Mouse (Mus musculus) hindbrain, embryonic 10.5 days (tissue): ENCODE data around the gene Ripply1. TPM values are rescaled to one million over a fixed set of nuclear protein-coding genes. Genes with fewer than 3 reads are reported as not detected.

Experiments
- DNase-seq: peaks from one replicate; pipeline ENCODE4 v3.0.0-alpha.2; 2017; ENCODE audit warnings: low spot score
- H3K27ac ChIP-seq: fragments of 300-500 bp; sonication (generic); 2 replicates; pipeline ENCODE4 v1.5.1; 2016; ENCODE audit warnings: mild to moderate bottlenecking, moderate library complexity
- H3K27me3 ChIP-seq: fragments of 300-500 bp; sonication (generic); 2 replicates; pipeline ENCODE4 v1.6.1; 2016; ENCODE audit warnings: mild to moderate bottlenecking; ENCODE audit not compliant: poor library complexity, insufficient read depth, severe bottlenecking
- H3K36me3 ChIP-seq: fragments of 300-500 bp; sonication (generic); 2 replicates; pipeline ENCODE4 v1.6.1; 2016; ENCODE audit warnings: mild to moderate bottlenecking, moderate library complexity
- H3K4me1 ChIP-seq: fragments of 300-500 bp; sonication (generic); replicated peaks from 2 replicates; pipeline ENCODE4 v1.6.1; 2016; ENCODE audit warnings: mild to moderate bottlenecking
- H3K4me3 ChIP-seq: fragments of 300-500 bp; sonication (generic); 2 replicates; pipeline ENCODE4 v1.5.1; 2016; ENCODE audit warnings: mild to moderate bottlenecking, moderate library complexity
- H3K9me3 ChIP-seq: fragments of 300-500 bp; sonication (generic); 2 replicates; pipeline ENCODE4 v1.6.1; 2016; ENCODE audit warnings: mild to moderate bottlenecking, moderate library complexity
- WGBS: fragments of 180-500 bp; shearing (Covaris S2); methylation state at CpG from one replicate; pipeline ENCODE4 v1.1.7; 2016; 5-methylcytosine and 5-hydroxymethylcytosine counted together
- polyA plus RNA-seq: library from polyadenylated mRNA; unstranded; fragments of >200 nt; fragmentation: Nextera tagmentation; extraction: Ambion mirVana; gene quantifications from 2 replicates; pipeline ENCODE4 v1.2.1, GENCODE M21; 2016

Ripply1 gene
- polyA plus RNA-seq = 0.26 and 0.41 TPM in 2 replicates

- Histone ChIP-seq H3K4me3 (no peak within 1 kb of the TSS), H3K36me3 (no peaks in the 10 kb centered on the region), H3K4me1 (peaks cover 17% of the 10 kb centered on the region), H3K9me3 (no peaks in the 10 kb centered on the region), H3K27me3 (peaks cover 79% of the 10 kb centered on the region), H3K27ac (no peak within 1 kb of the TSS)
- WGBS = 28% methylated on average over 6 of the region's 6 CpGs
- DNase-seq = peak; percentile 12
Measured at GRCm38 (mm10) chrX:139782278-139783044, at the start of gene Ripply1. TSS of gene Ripply1 (minus strand) at chrX:139782353.

- Histone ChIP-seq H3K9me3 (no peaks in the 10 kb centered on the region), H3K4me3 (no peak overlapping the region)
- WGBS = 93% methylated on average over 6 of the region's 6 CpGs
Measured at GRCm38 (mm10) chrX:139828363-139829092, 46.4 kb upstream of the Ripply1 start.

GRCm38 (mm10) chrX:139826926-139827325 is 44.8 kb upstream of the Ripply1 start:
- Histone ChIP-seq H3K27ac (no peak overlapping the region), H3K4me1 (no peaks in the 10 kb centered on the region), H3K27me3 (peaks cover 30% of the 10 kb centered on the region), H3K9me3 (no peaks in the 10 kb centered on the region), H3K36me3 (no peaks in the 10 kb centered on the region), H3K4me3 (no peak overlapping the region)
- DNase-seq = no peak
- 88% methylated on average over 4 of the region's 4 CpGs for WGBS

More at GRCm38 (mm10) chrX:139828363-139829092, 46.4 kb upstream of the Ripply1 start:
- Histone ChIP-seq H3K36me3 (no peaks in the 10 kb centered on the region), H3K4me1 (no peaks in the 10 kb centered on the region), H3K27ac (no peak overlapping the region), H3K27me3 (peaks cover 22% of the 10 kb centered on the region)
- DNase-seq = no peak

- Histone ChIP-seq H3K27ac (no peak overlapping the region), H3K27me3 (peaks cover 36% of the 10 kb centered on the region), H3K4me1 (no peaks in the 10 kb centered on the region), H3K36me3 (no peaks in the 10 kb centered on the region), H3K9me3 (no peaks in the 10 kb centered on the region), H3K4me3 (no peak overlapping the region)
- 95% methylated on average over 1 of the region's 1 CpGs for WGBS
- no peak for DNase-seq
Measured at GRCm38 (mm10) chrX:139825402-139825801, 43.2 kb upstream of the Ripply1 start.

- 79% methylated on average over 5 of the region's 5 CpGs for WGBS
- no peaks in the 10 kb centered on the region for H3K36me3 ChIP-seq
- peaks cover 5% of the 10 kb centered on the region; the same call in 1 of the 2 replicates for H3K4me1 ChIP-seq
- no peak overlapping the region for H3K4me3 ChIP-seq
- DNase-seq = no peak
- no peaks in the 10 kb centered on the region for H3K9me3 ChIP-seq
- no peak overlapping the region for H3K27ac ChIP-seq
- H3K27me3 ChIP-seq = peaks cover 68% of the 10 kb centered on the region
Measured at GRCm38 (mm10) chrX:139815201-139815600, 33.0 kb upstream of the Ripply1 start.

- Histone ChIP-seq H3K4me1 (peaks cover 5% of the 10 kb centered on the region; the same call in 1 of the 2 replicates), H3K27ac (no peak overlapping the region), H3K4me3 (no peak overlapping the region), H3K9me3 (no peaks in the 10 kb centered on the region), H3K36me3 (no peaks in the 10 kb centered on the region), H3K27me3 (peaks cover 72% of the 10 kb centered on the region)
- no peak for DNase-seq
- 86% methylated on average over 8 of the region's 8 CpGs for WGBS
Measured at GRCm38 (mm10) chrX:139814018-139814635, 32.0 kb upstream of the Ripply1 start.

GRCm38 (mm10) chrX:139813299-139814002 is 31.3 kb upstream of the Ripply1 start:
- H3K27ac ChIP-seq = peak overlapping the region; percentile 16; the same call in 1 of the 2 replicates
- no peaks in the 10 kb centered on the region for H3K9me3 ChIP-seq
- DNase-seq = no peak
- no peak overlapping the region for H3K4me3 ChIP-seq
- H3K4me1 ChIP-seq = peaks cover 5% of the 10 kb centered on the region; the same call in 1 of the 2 replicates
- peaks cover 71% of the 10 kb centered on the region for H3K27me3 ChIP-seq
- H3K36me3 ChIP-seq = no peaks in the 10 kb centered on the region
- WGBS = 73% methylated on average over 9 of the region's 9 CpGs

GRCm38 (mm10) chrX:139812636-139813298 is 30.6 kb upstream of the Ripply1 start:
- Histone ChIP-seq H3K4me1 (peaks cover 9% of the 10 kb centered on the region; the same call in 1 of the 2 replicates), H3K27me3 (peaks cover 74% of the 10 kb centered on the region), H3K36me3 (no peaks in the 10 kb centered on the region), H3K27ac (0 out of 2 replicates have a peak overlapping the region, but pooled peaks have one; percentile 16), H3K9me3 (no peaks in the 10 kb centered on the region), H3K4me3 (no peak overlapping the region)
- no peak for DNase-seq
- WGBS = 60% methylated on average over 3 of the region's 3 CpGs

- WGBS = 87% methylated on average over 10 of the region's 10 CpGs
- no peak for DNase-seq
- peaks cover 63% of the 10 kb centered on the region for H3K27me3 ChIP-seq
- no peaks in the 10 kb centered on the region for H3K9me3 ChIP-seq
- no peaks in the 10 kb centered on the region for H3K36me3 ChIP-seq
- H3K4me3 ChIP-seq = no peak overlapping the region
- H3K4me1 ChIP-seq = peaks cover 12% of the 10 kb centered on the region; the same call in 1 of the 2 replicates
- H3K27ac ChIP-seq = no peak overlapping the region
Measured at GRCm38 (mm10) chrX:139808501-139808900, 26.3 kb upstream of the Ripply1 start.

GRCm38 (mm10) chrX:139808085-139808484 is 25.9 kb upstream of the Ripply1 start:
- Histone ChIP-seq H3K27ac (no peak overlapping the region), H3K27me3 (peaks cover 62% of the 10 kb centered on the region), H3K4me3 (no peak overlapping the region), H3K36me3 (no peaks in the 10 kb centered on the region), H3K4me1 (peaks cover 12% of the 10 kb centered on the region; the same call in 1 of the 2 replicates), H3K9me3 (no peaks in the 10 kb centered on the region)
- DNase-seq = peak; percentile 28
- WGBS = 46% methylated on average over 4 of the region's 4 CpGs

- no peak overlapping the region for H3K27ac ChIP-seq
- DNase-seq = no peak
- peaks cover 61% of the 10 kb centered on the region for H3K27me3 ChIP-seq
- WGBS = 84% methylated on average over 2 of the region's 2 CpGs
- H3K4me1 ChIP-seq = peaks cover 8% of the 10 kb centered on the region; the same call in 1 of the 2 replicates
- no peaks in the 10 kb centered on the region for H3K36me3 ChIP-seq
- no peaks in the 10 kb centered on the region for H3K9me3 ChIP-seq
- H3K4me3 ChIP-seq = no peak overlapping the region
Measured at GRCm38 (mm10) chrX:139807391-139807790, 25.2 kb upstream of the Ripply1 start.

- Histone ChIP-seq H3K4me3 (no peak overlapping the region), H3K36me3 (no peaks in the 10 kb centered on the region), H3K9me3 (no peaks in the 10 kb centered on the region), H3K4me1 (0 out of 2 replicates have a peak, but pooled peaks cover 7% of the 10 kb centered on the region), H3K27me3 (peaks cover 64% of the 10 kb centered on the region), H3K27ac (no peak overlapping the region)
- no peak for DNase-seq
- 90% methylated on average over 4 of the region's 4 CpGs for WGBS
Measured at GRCm38 (mm10) chrX:139805918-139806317, 23.8 kb upstream of the Ripply1 start.
